Mouse (Mus musculus): ENCODE data around the gene Tmem132c.
"Not testable (repeated sequence)": the region's sequence is repeated elsewhere in the genome, so short reads cannot be mapped to it uniquely, and the experiment has no call there.

Gene Tmem132c

GRCm38 (mm10) chr5:127336908-127337265 is 95.3 kb downstream of the Tmem132c start:
- in situ Hi-C loops (cut with MboI; ENCODE audit: unreplicated experiment in 2 of 2): no loop called here

GRCm38 (mm10) chr5:127339016-127339435 is 97.4 kb downstream of the Tmem132c start:
- in situ Hi-C loops (cut with MboI; ENCODE audit: unreplicated experiment in 2 of 2): no loop called here

GRCm38 (mm10) chr5:127341158-127341557 is 99.5 kb downstream of the Tmem132c start:
- in situ Hi-C loops (cut with MboI; ENCODE audit: unreplicated experiment in 2 of 2): no loop called here

GRCm38 (mm10) chr5:127344721-127345120 is 103.1 kb downstream of the Tmem132c start:
- in situ Hi-C loops (cut with MboI; ENCODE audit: unreplicated experiment in 2 of 2): no loop called here

GRCm38 (mm10) chr5:127346364-127346763 is 104.8 kb downstream of the Tmem132c start:
- in situ Hi-C loops (cut with MboI; ENCODE audit: unreplicated experiment in 2 of 2): no loop called here

DNA sequence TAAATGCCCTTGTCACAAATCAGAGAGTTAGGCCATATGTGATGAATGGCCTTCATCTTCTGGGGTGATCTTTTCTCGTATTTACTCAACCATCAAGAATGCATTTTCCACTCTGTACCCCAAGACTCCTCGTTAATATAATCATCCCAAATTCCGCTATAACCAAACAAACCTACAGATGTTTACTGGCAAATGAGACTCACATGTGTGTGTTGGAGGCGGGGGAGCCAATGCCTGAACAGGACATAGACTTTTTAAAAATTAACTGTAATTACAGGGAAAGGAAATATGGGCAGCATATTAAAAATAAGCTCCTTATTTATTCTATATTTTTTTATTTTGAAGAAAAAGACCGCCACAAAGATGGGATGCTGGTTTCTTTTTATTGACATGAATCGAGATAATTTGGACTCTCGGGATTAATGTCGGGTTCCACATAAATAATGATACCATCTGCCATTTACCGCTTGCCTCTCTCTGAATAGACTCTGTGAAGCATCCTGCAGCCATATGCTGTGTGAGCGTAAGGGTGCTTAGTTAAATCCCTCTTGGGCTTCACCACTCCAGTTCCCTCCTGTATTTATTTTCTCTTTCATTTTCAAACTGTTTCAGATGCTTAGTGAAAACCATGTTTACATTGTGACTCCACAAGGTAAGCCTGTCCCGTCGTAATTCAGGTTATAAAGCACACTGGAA is 105.6 kb downstream of the Tmem132c start:
- in situ Hi-C loops (cut with MboI; ENCODE audit: unreplicated experiment in 2 of 2): no loop called here

GRCm38 (mm10) chr5:127349221-127350065 is 107.8 kb downstream of the Tmem132c start:
- in situ Hi-C loops (cut with MboI; ENCODE audit: unreplicated experiment in 2 of 2): no loop called here

GRCm38 (mm10) chr5:127353002-127353401 is 111.4 kb downstream of the Tmem132c start:
- in situ Hi-C loops (cut with MboI; ENCODE audit: unreplicated experiment in 2 of 2): no loop called here

- in situ Hi-C loops (cut with MboI; ENCODE audit: unreplicated experiment in 2 of 2): no loop called here
Measured at GRCm38 (mm10) chr5:127355836-127356235, 114.2 kb downstream of the Tmem132c start.

GRCm38 (mm10) chr5:127357878-127358277 is 116.3 kb downstream of the Tmem132c start:
- in situ Hi-C loops (cut with MboI; ENCODE audit: unreplicated experiment in 2 of 2): not testable (repeated sequence)

DNA sequence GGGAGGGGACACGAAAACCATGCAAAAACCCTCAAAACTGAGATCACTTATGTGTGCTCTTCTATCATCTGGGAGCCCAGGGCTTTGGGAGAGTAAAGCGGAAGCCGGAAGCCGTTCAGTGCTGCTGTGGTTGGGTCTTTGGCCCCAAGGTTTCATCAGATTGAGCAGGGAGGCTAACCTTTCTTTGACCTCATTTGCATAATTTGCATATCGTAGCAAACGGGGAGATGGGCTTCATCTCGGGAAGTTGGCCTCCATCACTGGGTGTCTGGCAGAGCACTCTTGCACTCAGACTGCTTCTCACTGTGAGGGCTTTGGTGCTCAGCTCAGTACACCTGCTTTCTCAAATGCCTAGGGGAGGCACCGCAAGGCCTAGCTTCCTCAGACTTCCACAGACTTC is 119.5 kb downstream of the Tmem132c start:
- in situ Hi-C loops (cut with MboI; ENCODE audit: unreplicated experiment in 2 of 2): no loop called here

DNA sequence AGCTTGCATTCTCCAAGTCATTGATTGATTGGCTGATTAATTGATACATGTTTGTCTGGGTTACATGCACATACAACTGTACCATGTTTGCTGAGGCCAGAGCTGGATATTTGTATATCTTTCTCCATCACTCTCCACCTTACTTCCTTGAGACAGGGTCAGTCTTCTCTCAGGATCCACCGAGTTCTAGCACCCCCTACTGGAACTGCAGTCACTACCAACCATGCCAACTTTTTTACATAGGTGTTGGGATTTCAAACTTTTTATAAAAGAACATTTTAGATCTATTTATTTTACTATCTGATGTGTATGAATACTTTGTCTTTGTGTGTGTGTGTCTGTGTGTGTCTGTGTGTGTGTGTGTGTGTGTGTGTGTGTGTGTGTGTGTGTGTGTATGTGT is 123.5 kb downstream of the Tmem132c start:
- in situ Hi-C loops (cut with MboI; ENCODE audit: unreplicated experiment in 2 of 2): no loop called here

GRCm38 (mm10) chr5:127368191-127368590 is 126.6 kb downstream of the Tmem132c start:
- in situ Hi-C loops (cut with MboI; ENCODE audit: unreplicated experiment in 2 of 2): no loop called here

DNA sequence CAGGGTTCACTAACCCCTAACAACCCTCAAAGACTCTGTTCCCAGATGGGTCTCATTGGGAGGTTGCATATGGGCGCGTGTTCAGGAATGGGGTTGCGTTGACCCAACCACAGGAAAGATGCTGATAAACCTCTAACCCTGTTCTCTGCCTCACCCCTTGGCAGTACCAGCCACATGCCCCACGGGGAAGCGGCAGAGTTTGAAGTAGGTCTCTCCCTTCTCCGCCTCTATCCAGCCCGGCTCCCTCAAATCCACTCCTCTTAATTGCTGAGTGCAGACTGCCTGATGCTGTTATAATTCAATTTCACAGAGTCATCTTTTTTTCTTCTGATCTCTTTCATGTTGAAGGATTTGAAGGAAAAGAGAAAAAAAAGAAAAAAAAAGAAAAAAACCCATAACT is 128.2 kb downstream of the Tmem132c start:
- in situ Hi-C loops (cut with MboI; ENCODE audit: unreplicated experiment in 2 of 2): no loop called here

DNA sequence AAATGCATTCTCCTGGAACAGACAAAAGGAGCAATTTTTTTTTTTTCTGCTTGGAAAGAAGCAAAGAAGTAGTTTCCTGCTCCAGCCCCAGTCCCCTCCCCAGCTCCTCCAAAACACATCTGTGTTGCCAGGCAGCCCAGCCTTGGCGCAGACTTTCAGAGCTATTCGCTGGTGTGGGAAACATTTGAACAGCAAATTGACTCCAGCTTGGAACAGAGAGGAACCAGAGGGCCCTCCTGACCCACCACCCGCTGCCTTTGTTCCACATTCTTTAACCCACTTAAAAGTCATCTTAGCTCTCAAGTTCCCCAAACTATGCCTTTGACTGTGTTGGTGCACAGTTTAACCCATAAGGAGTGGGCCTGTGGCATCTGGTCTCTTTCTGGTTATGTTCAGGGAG is 128.9 kb downstream of the Tmem132c start:
- in situ Hi-C loops (cut with MboI; ENCODE audit: unreplicated experiment in 2 of 2): no loop called here

- in situ Hi-C loops (cut with MboI; ENCODE audit: unreplicated experiment in 2 of 2): no loop called here
Measured at GRCm38 (mm10) chr5:127374251-127374650, 132.6 kb downstream of the Tmem132c start.

DNA sequence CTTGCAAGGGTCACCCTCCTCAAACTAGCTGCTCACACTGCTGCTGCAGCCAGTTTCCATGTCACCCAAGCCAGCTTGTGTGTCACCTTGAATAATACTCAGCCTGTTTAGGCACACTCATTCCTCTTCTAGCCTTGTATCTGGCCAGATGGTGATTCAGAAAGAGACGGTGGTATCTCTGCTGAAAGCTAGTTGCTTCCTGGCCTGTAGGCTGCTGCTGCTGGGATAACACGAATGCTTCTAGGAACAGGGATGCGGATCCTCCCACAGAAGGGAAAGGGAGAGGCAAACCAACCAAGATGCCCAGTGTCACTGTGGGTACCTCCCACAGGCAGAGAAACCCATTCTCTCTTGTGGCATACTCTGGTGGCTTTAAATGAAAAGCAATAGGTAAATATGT is 134.0 kb downstream of the Tmem132c start:
- in situ Hi-C loops (cut with MboI; ENCODE audit: unreplicated experiment in 2 of 2): no loop called here

DNA sequence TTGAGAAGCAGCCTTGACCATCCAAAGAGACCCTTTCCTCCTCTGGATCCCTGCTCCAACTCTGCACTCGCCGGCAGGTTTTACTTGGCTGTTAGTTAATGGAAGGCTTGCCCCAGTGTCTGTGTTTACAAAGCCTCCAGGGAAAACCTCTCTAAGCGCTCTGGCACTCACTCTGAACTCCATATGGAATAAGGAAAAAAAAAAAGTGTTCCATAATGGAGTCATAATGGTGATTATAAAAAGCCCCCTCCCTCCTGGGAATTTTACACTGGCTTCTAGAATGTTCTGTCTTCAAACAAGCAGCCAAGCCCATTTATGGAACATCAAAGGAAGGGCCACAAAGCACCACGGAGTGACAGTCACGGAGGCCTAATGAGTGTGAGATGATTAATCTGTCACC is 136.9 kb downstream of the Tmem132c start:
- in situ Hi-C loops (cut with MboI; ENCODE audit: unreplicated experiment in 2 of 2): no loop called here

DNA sequence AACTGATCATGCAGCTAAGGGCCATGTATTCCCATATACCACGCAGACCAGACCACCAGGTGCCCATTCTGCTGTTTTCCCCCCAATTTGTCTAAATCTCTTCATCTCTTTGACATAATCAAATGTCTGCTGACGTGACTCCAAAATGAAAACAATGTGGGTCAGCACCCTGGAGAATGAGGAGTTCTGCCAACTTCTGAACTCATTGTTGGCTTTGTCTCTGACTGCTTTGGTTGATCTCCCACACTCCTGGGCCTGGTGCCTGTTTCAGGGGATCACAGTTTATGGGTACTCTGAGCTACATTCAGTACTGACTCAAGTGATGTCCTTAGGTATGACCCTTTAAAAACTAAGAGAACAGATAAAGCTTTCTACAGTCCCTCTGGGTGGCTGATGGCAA is 137.7 kb downstream of the Tmem132c start:
- in situ Hi-C loops (cut with MboI; ENCODE audit: unreplicated experiment in 2 of 2): no loop called here

DNA sequence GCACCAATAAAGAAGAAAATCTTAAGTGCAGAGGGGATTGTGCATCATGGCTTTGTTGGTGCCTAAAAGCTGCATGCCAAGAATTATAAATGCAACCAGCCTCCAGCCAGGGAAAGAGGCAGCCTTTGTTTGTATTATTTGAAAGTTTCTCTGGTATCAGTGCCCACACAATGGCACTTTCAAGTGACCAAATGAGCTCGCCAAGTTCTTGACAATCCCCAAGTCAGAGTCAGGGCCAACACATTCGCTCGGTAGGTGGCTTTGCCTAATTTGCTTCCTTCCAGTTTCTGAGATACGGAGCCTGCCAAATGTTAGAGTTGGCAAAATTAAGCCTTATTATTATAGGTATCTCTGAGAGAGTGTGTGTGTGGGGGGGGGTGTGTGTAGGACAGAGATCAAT is 139.6 kb downstream of the Tmem132c start:
- in situ Hi-C loops (cut with MboI; ENCODE audit: unreplicated experiment in 2 of 2): no loop called here

DNA sequence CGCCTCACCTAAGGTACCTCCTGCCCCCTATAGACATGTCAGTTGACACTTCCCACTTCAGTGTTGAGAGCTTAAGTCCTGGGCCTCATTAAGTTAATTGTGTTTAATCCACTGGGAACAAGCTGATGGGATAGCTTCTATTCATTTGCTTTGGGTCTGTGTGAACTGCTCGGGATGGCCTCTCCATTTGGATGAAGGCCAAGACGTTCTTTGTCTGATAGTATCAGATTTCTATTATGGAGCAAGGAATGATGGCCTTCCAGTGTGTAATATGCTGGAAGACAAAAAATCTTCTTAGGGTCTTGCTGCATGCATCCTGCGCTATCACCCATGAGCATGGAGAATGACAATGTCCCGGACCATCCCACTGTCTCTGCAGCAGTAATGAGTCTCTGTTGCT is 141.0 kb downstream of the Tmem132c start:
- in situ Hi-C loops (cut with MboI; ENCODE audit: unreplicated experiment in 2 of 2): no loop called here

DNA sequence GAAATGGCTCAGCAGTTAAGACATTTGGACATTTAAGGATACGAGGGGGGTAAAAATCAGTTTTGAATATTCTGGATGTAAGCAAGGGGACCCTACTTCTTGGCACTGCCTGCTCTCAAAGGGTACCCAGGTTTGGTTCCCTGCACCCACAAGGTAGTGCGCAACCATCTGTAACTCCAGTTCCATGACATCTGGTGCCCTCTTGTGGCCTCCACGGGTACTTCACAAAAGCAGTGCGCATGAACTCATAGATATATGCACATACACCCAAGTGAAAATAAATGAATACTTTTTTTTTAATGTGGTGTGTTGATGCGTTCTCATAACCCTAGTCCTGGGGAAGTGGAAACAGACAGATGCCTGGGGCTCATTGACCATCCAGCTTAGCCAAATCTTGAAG is 149.6 kb downstream of the Tmem132c start:
- in situ Hi-C loops (cut with MboI; ENCODE audit: unreplicated experiment in 2 of 2): no loop called here

All from v-Abl transformed pro-B cells (cell line).